Mouse (Mus musculus) ES-Bruce4 (cell line): Measurements from ENCODE around the gene Tmem44. TPM values are rescaled to one million over a fixed set of nuclear protein-coding genes. Genes with fewer than 3 reads are reported as not detected.

ENCODE experiments used
- H3K27ac ChIP-seq: 2 replicates; pipeline ENCODE4 v1.5.1; 2012; ENCODE audit warnings: low read length, inconsistent platforms; ENCODE audit not compliant: insufficient read depth
- H3K27me3 ChIP-seq: 2 replicates; pipeline ENCODE4 v1.6.1; 2012; ENCODE audit warnings: mild to moderate bottlenecking, low read length, inconsistent platforms; ENCODE audit not compliant: control insufficient read depth, poor library complexity, insufficient read depth, severe bottlenecking
- H3K36me3 ChIP-seq: 2 replicates; pipeline ENCODE4 v1.6.1; 2012; ENCODE audit warnings: inconsistent platforms, mild to moderate bottlenecking, low read length, moderate library complexity; ENCODE audit not compliant: control insufficient read depth, poor library complexity, insufficient read depth, severe bottlenecking
- H3K4me1 ChIP-seq: one replicate; pipeline ENCODE4 v1.8.1; 2011; ENCODE audit warnings: low read length; ENCODE audit not compliant: control insufficient read depth, insufficient read depth
- H3K4me3 ChIP-seq: 2 replicates; pipeline ENCODE4 v1.5.1; 2011; ENCODE audit warnings: low read depth, mild to moderate bottlenecking, low read length
- H3K9ac ChIP-seq: 2 replicates; pipeline ENCODE4 v1.6.1; 2012; ENCODE audit warnings: low read depth, mild to moderate bottlenecking, inconsistent platforms; ENCODE audit not compliant: poor library complexity, severe bottlenecking
- H3K9me3 ChIP-seq: replicated peaks from 2 replicates; pipeline ENCODE4 v1.6.1; 2012; ENCODE audit warnings: mild to moderate bottlenecking, low read length, inconsistent platforms; ENCODE audit not compliant: control insufficient read depth, poor library complexity, insufficient read depth, severe bottlenecking
- CTCF ChIP-seq: IDR thresholded peaks from one replicate; pipeline ENCODE4 v1.8.1; 2011; ENCODE audit warnings: low read depth, low read length
- EP300 ChIP-seq: IDR thresholded peaks from 2 replicates; pipeline ENCODE4 v1.6.1; 2011; ENCODE audit warnings: low read depth, low read length; ENCODE audit not compliant: insufficient read depth
- POLR2A ChIP-seq: IDR thresholded peaks from one replicate; pipeline ENCODE4 v1.8.1; 2011; ENCODE audit warnings: low read length; ENCODE audit not compliant: insufficient read depth
- polyA plus RNA-seq: library from polyadenylated mRNA; stranded (reverse); fragments of >200 nt; gene quantifications from 2 replicates; pipeline ENCODE4 v1.2.4, GENCODE M21; 2011; ENCODE audit warnings: low read depth; ENCODE audit not compliant: missing spikeins, insufficient read depth, insufficient read length

Gene Tmem44
- polyA plus RNA-seq, 1 experiment, result 4.2 TPM

GRCm38 (mm10) chr16:30560601-30561000, 10.0 kb upstream of the Tmem44 start:
- peaks cover 44% of the 10 kb centered on the region for H3K36me3 ChIP-seq
- no peak overlapping the region for H3K4me3 ChIP-seq
- peaks cover 18% of the 10 kb centered on the region for H3K9me3 ChIP-seq
- TF ChIP-seq CTCF (no peak), EP300 (no peak), POLR2A (no peak)
- H3K4me1 ChIP-seq, result no peaks in the 10 kb centered on the region
- no peaks in the 10 kb centered on the region for H3K27me3 ChIP-seq
- H3K27ac ChIP-seq, result peak overlapping the region; percentile 59; the same call in 1 of the 2 replicates
- H3K9ac ChIP-seq, result no peak overlapping the region

- H3K36me3 ChIP-seq, result peaks cover 37% of the 10 kb centered on the region
- H3K27ac ChIP-seq, result peak overlapping the region; percentile 57
- H3K27me3 ChIP-seq, result no peaks in the 10 kb centered on the region
- no peak overlapping the region for H3K9ac ChIP-seq
- no peak overlapping the region for H3K4me3 ChIP-seq
- TF ChIP-seq POLR2A (no peak), CTCF (no peak), EP300 (no peak)
- H3K4me1 ChIP-seq, result no peaks in the 10 kb centered on the region
- peaks cover 25% of the 10 kb centered on the region for H3K9me3 ChIP-seq
These were observed 8.8 kb upstream of the Tmem44 start for GRCm38 (mm10) chr16:30559312-30559992.

GRCm38 (mm10) chr16:30554109-30554508, 3.5 kb upstream of the Tmem44 start:
- H3K4me3 ChIP-seq, result no peak overlapping the region
- TF ChIP-seq EP300, result no peak
- TF ChIP-seq POLR2A, result no peak
- no peak for TF ChIP-seq CTCF
- no peaks in the 10 kb centered on the region for H3K4me1 ChIP-seq
- peaks cover 1% of the 10 kb centered on the region; the same call in 1 of the 2 replicates for H3K36me3 ChIP-seq
- H3K9ac ChIP-seq, result no peak overlapping the region
- peaks cover 25% of the 10 kb centered on the region for H3K9me3 ChIP-seq
- no peak overlapping the region for H3K27ac ChIP-seq
- no peaks in the 10 kb centered on the region for H3K27me3 ChIP-seq

- Histone ChIP-seq H3K4me3 (no peak overlapping the region), H3K27ac (no peak overlapping the region), H3K9ac (no peak overlapping the region), H3K36me3 (no peaks in the 10 kb centered on the region), H3K4me1 (no peaks in the 10 kb centered on the region), H3K9me3 (peaks cover 22% of the 10 kb centered on the region), H3K27me3 (no peaks in the 10 kb centered on the region)
- TF ChIP-seq EP300 (no peak), POLR2A (no peak), CTCF (no peak)
These were observed 2.1 kb upstream of the Tmem44 start for GRCm38 (mm10) chr16:30552621-30553338.

- Histone ChIP-seq H3K9ac (peak overlapping the region; percentile 68), H3K27ac (no peak overlapping the region), H3K27me3 (no peaks in the 10 kb centered on the region), H3K4me3 (peak overlapping the region; percentile 78), H3K36me3 (no peaks in the 10 kb centered on the region), H3K4me1 (no peaks in the 10 kb centered on the region), H3K9me3 (peaks cover 4% of the 10 kb centered on the region; the same call in 1 of the 2 replicates)
- peak; percentile 57 for TF ChIP-seq CTCF
- TF ChIP-seq EP300, result no peak
These were observed 485 bp downstream of the Tmem44 start for GRCm38 (mm10) chr16:30549966-30550747.

- no peaks in the 10 kb centered on the region for H3K27me3 ChIP-seq
- H3K9me3 ChIP-seq, result no peaks in the 10 kb centered on the region
- no peak overlapping the region for H3K4me3 ChIP-seq
- H3K36me3 ChIP-seq, result no peaks in the 10 kb centered on the region
- H3K4me1 ChIP-seq, result no peaks in the 10 kb centered on the region
- no peak overlapping the region for H3K27ac ChIP-seq
- TF ChIP-seq EP300 (no peak), POLR2A (no peak), CTCF (no peak)
- no peak overlapping the region for H3K9ac ChIP-seq
These were observed 1.1 kb downstream of the Tmem44 start for GRCm38 (mm10) chr16:30549516-30549915.
